Mouse (Mus musculus): ENCODE data around the gene Tspan9.

- no peak for TF ChIP-seq CTCF (IDR thresholded peaks at IDR 0.05; ENCODE audit: extremely low read depth, insufficient read depth, insufficient read length, insufficient replicate concordance)
- TF ChIP-seq POLR2A (IDR thresholded peaks at IDR 0.05; ENCODE audit: low read depth, low read length): no peak
Observed at GRCm38 (mm10) chr6:128034317-128035249, 108.8 kb downstream of the Tspan9 start.
